Mouse (Mus musculus) ES-Bruce4 (cell line): ENCODE measurements at regions not wholly inside any gene's neighbourhood (a gene's known extent, or its start where the extent isn't known, plus 50 kb on each side); places are given as distances from the start of the nearest gene placed in this dataset.
"Not testable (repeated sequence)": the region's sequence is repeated elsewhere in the genome, so short reads cannot be mapped to it uniquely, and the experiment has no call there.

ENCODE experiments used
- H3K27ac ChIP-seq: 2 replicates; pipeline ENCODE4 v1.5.1; 2012; ENCODE audit warnings: low read length, inconsistent platforms; ENCODE audit not compliant: insufficient read depth
- H3K27me3 ChIP-seq: 2 replicates; pipeline ENCODE4 v1.6.1; 2012; ENCODE audit warnings: mild to moderate bottlenecking, low read length, inconsistent platforms; ENCODE audit not compliant: control insufficient read depth, poor library complexity, insufficient read depth, severe bottlenecking
- H3K36me3 ChIP-seq: 2 replicates; pipeline ENCODE4 v1.6.1; 2012; ENCODE audit warnings: inconsistent platforms, mild to moderate bottlenecking, low read length, moderate library complexity; ENCODE audit not compliant: control insufficient read depth, poor library complexity, insufficient read depth, severe bottlenecking
- H3K4me1 ChIP-seq: one replicate; pipeline ENCODE4 v1.8.1; 2011; ENCODE audit warnings: low read length; ENCODE audit not compliant: control insufficient read depth, insufficient read depth
- H3K4me3 ChIP-seq: 2 replicates; pipeline ENCODE4 v1.5.1; 2011; ENCODE audit warnings: low read depth, mild to moderate bottlenecking, low read length
- H3K9ac ChIP-seq: 2 replicates; pipeline ENCODE4 v1.6.1; 2012; ENCODE audit warnings: low read depth, mild to moderate bottlenecking, inconsistent platforms; ENCODE audit not compliant: poor library complexity, severe bottlenecking
- H3K9me3 ChIP-seq: replicated peaks from 2 replicates; pipeline ENCODE4 v1.6.1; 2012; ENCODE audit warnings: mild to moderate bottlenecking, low read length, inconsistent platforms; ENCODE audit not compliant: control insufficient read depth, poor library complexity, insufficient read depth, severe bottlenecking
- CTCF ChIP-seq: IDR thresholded peaks from one replicate; pipeline ENCODE4 v1.8.1; 2011; ENCODE audit warnings: low read depth, low read length
- EP300 ChIP-seq: IDR thresholded peaks from 2 replicates; pipeline ENCODE4 v1.6.1; 2011; ENCODE audit warnings: low read depth, low read length; ENCODE audit not compliant: insufficient read depth
- POLR2A ChIP-seq: IDR thresholded peaks from one replicate; pipeline ENCODE4 v1.8.1; 2011; ENCODE audit warnings: low read length; ENCODE audit not compliant: insufficient read depth

GRCm38 (mm10) chr12:114909799-114910198, 1137.7 kb upstream of the Zfp386 start:
- not testable (repeated sequence) for H3K27me3 ChIP-seq, H3K4me1 ChIP-seq, H3K4me3 ChIP-seq, H3K36me3 ChIP-seq, H3K9me3 ChIP-seq, H3K9ac ChIP-seq, H3K27ac ChIP-seq

GRCm38 (mm10) chr12:114914406-114914805, 1133.1 kb upstream of the Zfp386 start:
- H3K27me3 ChIP-seq, H3K36me3 ChIP-seq, H3K4me3 ChIP-seq, H3K4me1 ChIP-seq, H3K9me3 ChIP-seq, H3K27ac ChIP-seq, H3K9ac ChIP-seq: not testable (repeated sequence)

GRCm38 (mm10) chr12:114927691-114928090, 1119.8 kb upstream of the Zfp386 start:
- H3K9ac ChIP-seq = no peak overlapping the region
- no peaks in the 10 kb centered on the region for H3K4me1 ChIP-seq
- no peaks in the 10 kb centered on the region for H3K9me3 ChIP-seq
- H3K36me3 ChIP-seq = no peaks in the 10 kb centered on the region
- no peak overlapping the region for H3K27ac ChIP-seq
- no peak overlapping the region for H3K4me3 ChIP-seq
- no peak for TF ChIP-seq CTCF
- TF ChIP-seq EP300 = no peak
- TF ChIP-seq POLR2A = no peak
- H3K27me3 ChIP-seq = no peaks in the 10 kb centered on the region

GRCm38 (mm10) chr12:114932158-114932557, 1115.4 kb upstream of the Zfp386 start:
- H3K9ac ChIP-seq = no peak overlapping the region
- no peak overlapping the region for H3K27ac ChIP-seq
- TF ChIP-seq CTCF = no peak
- TF ChIP-seq POLR2A = no peak
- TF ChIP-seq EP300 = no peak
- H3K9me3 ChIP-seq = no peaks in the 10 kb centered on the region
- no peaks in the 10 kb centered on the region for H3K4me1 ChIP-seq
- H3K36me3 ChIP-seq = no peaks in the 10 kb centered on the region
- no peaks in the 10 kb centered on the region for H3K27me3 ChIP-seq
- no peak overlapping the region for H3K4me3 ChIP-seq

- Histone ChIP-seq H3K9ac (no peak overlapping the region), H3K4me1 (no peaks in the 10 kb centered on the region), H3K4me3 (no peak overlapping the region), H3K36me3 (no peaks in the 10 kb centered on the region), H3K27ac (no peak overlapping the region), H3K9me3 (no peaks in the 10 kb centered on the region), H3K27me3 (no peaks in the 10 kb centered on the region)
- TF ChIP-seq POLR2A (no peak), CTCF (no peak), EP300 (no peak)
Measured at GRCm38 (mm10) chr12:114932669-114933068, 1114.9 kb upstream of the Zfp386 start.

GRCm38 (mm10) chr12:114936865-114937264, 1110.7 kb upstream of the Zfp386 start:
- H3K9me3 ChIP-seq = peaks cover 11% of the 10 kb centered on the region
- H3K36me3 ChIP-seq, H3K9ac ChIP-seq, H3K4me3 ChIP-seq, H3K27ac ChIP-seq, H3K27me3 ChIP-seq, H3K4me1 ChIP-seq: not testable (repeated sequence)

- H3K27me3 ChIP-seq = no peaks in the 10 kb centered on the region
- H3K4me3 ChIP-seq = no peak overlapping the region
- no peaks in the 10 kb centered on the region for H3K36me3 ChIP-seq
- H3K4me1 ChIP-seq = no peaks in the 10 kb centered on the region
- peaks cover 19% of the 10 kb centered on the region for H3K9me3 ChIP-seq
- no peak overlapping the region for H3K27ac ChIP-seq
- no peak overlapping the region for H3K9ac ChIP-seq
- TF ChIP-seq EP300 = no peak
- TF ChIP-seq POLR2A = no peak
- TF ChIP-seq CTCF = no peak
Measured at GRCm38 (mm10) chr12:114939576-114939975, 1107.9 kb upstream of the Zfp386 start.
